ENCODE assay signal across 9 mouse cellular contexts in the genomic region with DNA sequence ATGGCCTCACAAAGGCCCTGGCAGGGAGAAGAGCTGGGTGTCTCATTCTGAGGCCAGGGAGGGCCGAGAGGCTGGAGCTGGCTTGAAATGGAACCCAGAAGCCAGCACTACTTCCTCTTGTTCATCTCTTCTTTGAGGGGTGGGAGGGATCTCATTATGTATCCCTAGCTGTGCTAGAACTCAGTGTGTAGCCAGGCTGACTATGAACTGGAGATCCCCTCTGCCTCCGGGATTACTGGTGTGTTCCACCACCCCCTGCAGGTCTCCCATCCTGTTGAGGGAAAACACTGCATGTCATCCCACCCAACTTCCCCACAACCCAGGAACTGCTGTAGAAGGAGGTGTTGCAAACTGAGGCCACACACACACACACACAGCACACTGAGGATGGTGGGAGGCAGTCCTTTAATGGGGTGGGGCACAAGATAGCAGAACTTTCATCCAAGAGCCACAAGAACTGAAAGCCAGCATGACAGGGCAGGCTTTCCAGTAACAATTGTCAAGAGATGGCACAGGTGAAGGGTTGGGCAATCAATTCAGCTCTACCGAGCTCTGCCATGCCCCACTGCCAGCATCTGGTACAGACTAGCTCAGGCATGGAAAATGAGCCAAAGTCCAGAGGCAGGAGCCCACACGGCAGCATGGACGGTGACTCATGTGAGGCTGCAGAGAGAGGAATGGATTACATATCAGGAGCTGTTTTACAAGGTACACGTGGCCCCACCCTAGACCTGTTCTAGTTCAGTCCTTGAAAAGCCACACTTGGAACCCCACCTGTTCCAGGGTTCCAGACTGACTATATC. TPM values are rescaled to one million over a fixed set of nuclear protein-coding genes. Genes with fewer than 3 reads are reported as not detected.
A peak's percentile ranks its signal among the peaks of the same experiment; 100 is the strongest.
DNase-seq lines count a peak whose midpoint lies in the region; ATAC-seq and TF ChIP-seq lines count a peak whose summit lies in the region.
"Had no signal": no experiment of that assay in that cellular context is flagged by ENCODE, and none has a peak within 500 bp of the region (broad histone marks: within the 10 kb centered on the region; RNA-seq: fewer than 3 reads in every experiment).

No protein-coding gene starts in this region.

- H3K36me3 ChIP-seq in kidney, adult 2 months (ENCODE audit: control insufficient read depth, insufficient read depth, low read length), result 0 out of 2 replicates have a peak, but pooled peaks cover 2% of the 10 kb centered on the region
- peaks cover 51% of the 10 kb centered on the region for H3K36me3 ChIP-seq in midbrain, embryonic 10.5 days

- DNase-seq in frontal cortex, postnatal 10 days (ENCODE audit: low spot score in 2 of 2), result no peak
- DNase-seq in kidney, adult 2 months, result peak; percentile 89
- no peak for DNase-seq in midbrain, embryonic 10.5 days (ENCODE audit: low spot score)
- DNase-seq in ovary, postnatal 36 days (ENCODE audit: low spot score), result no peak
- no peak for DNase-seq in gastrocnemius, postnatal 10 days

- 30% methylated on average over 6 of the region's 6 CpGs for WGBS in kidney, adult 2 months
- 70% methylated on average over 6 of the region's 6 CpGs for WGBS in midbrain, embryonic 10.5 days

- no peaks in the 10 kb centered on the region for H3K9me3 ChIP-seq in midbrain, embryonic 10.5 days (replicated peaks)

- no peak for TF ChIP-seq CTCF in embryonic fibroblast, embryonic 13.5 days (IDR thresholded peaks at IDR 0.05; ENCODE audit: borderline replicate concordance, insufficient read depth, low read length)
- TF ChIP-seq CTCF in kidney, adult 2 months (conservative IDR thresholded peaks at IDR 0.05; ENCODE audit: insufficient read depth, insufficient read length, low read depth, low read length), result no peak

- H3K27me3 ChIP-seq in kidney, adult 2 months (replicated peaks; ENCODE audit: control insufficient read depth, insufficient read depth, low read length), result no peaks in the 10 kb centered on the region
- 0 out of 2 replicates have a peak, but pooled peaks cover 6% of the 10 kb centered on the region for H3K27me3 ChIP-seq in midbrain, embryonic 10.5 days (ENCODE audit: low read depth, poor library complexity, severe bottlenecking)

- ATAC-seq in frontal cortex, adult (ENCODE audit: low TSS enrichment), result peak; percentile 5; the same call in 1 of the 2 replicates
- peak; percentile 9 for ATAC-seq in CD4-positive, CD25-positive, alpha-beta regulatory T cell, adult 4 months

- H3K4me1 ChIP-seq in embryonic fibroblast, embryonic 13.5 days (ENCODE audit: control insufficient read depth, insufficient read depth, low read length), result peaks cover 11% of the 10 kb centered on the region; the same call in 1 of the 2 replicates
- H3K4me1 ChIP-seq in kidney, adult 2 months (ENCODE audit: control insufficient read depth, insufficient read depth, low read length), result peaks cover 21% of the 10 kb centered on the region
- H3K4me1 ChIP-seq in midbrain, embryonic 10.5 days, result peaks cover 22% of the 10 kb centered on the region

- H3K4me3 ChIP-seq in embryonic fibroblast, embryonic 13.5 days (ENCODE audit: insufficient read depth, low read length), result no peak overlapping the region
- peak overlapping the region; percentile 34 for H3K4me3 ChIP-seq in kidney, adult 2 months (ENCODE audit: insufficient read depth, low read depth, low read length)
- H3K4me3 ChIP-seq in midbrain, embryonic 10.5 days, result peak overlapping the region; percentile 68

- no peak for TF ChIP-seq POLR2A in embryonic fibroblast, embryonic 13.5 days (IDR thresholded peaks at IDR 0.05; ENCODE audit: low read depth, low read length)
- TF ChIP-seq POLR2A in kidney, adult 2 months (IDR thresholded peaks at IDR 0.05; ENCODE audit: low read depth, low read length), result no peak

- peak overlapping the region; percentile 67 for H3K27ac ChIP-seq in embryonic fibroblast, embryonic 13.5 days (ENCODE audit: insufficient read depth, low read length)
- H3K27ac ChIP-seq in kidney, adult 2 months (ENCODE audit: insufficient read depth, low read depth, low read length), result peak overlapping the region; percentile 75
- H3K27ac ChIP-seq in midbrain, embryonic 10.5 days (replicated peaks), result peak overlapping the region; percentile 83

RNA-seq across cellular contexts. Expression of gene BC029722, which starts 0.4 kb away (rescaled TPM):
- polyA plus RNA-seq in CD4-positive, CD25-positive, alpha-beta regulatory T cell, adult 4 months (2017; shearing (Covaris generic)), result 10 to 100 TPM; 12.8 to 16.5 TPM
- 35.2 and 46.7 TPM in 2 replicates for polyA plus RNA-seq in embryonic fibroblast, embryonic 13.5 days (2011; ENCODE audit: insufficient read length, low read depth, missing spikeins)
- 56.4 and 69.9 TPM in 2 replicates for polyA plus RNA-seq in kidney, adult 2 months (2012; rRNA removed)
- 6.8 and 10.5 TPM in 2 replicates for polyA plus RNA-seq in midbrain, embryonic 10.5 days (2016; fragmentation: Nextera tagmentation; extraction: Ambion mirVana)
- 10 to 100 TPM; 14.3 to 16.9 TPM for total RNA-seq in gastrocnemius, postnatal 10 days (2021)

RNA-seq across cellular contexts. Expression of gene Eif6, which starts 7.1 kb away (rescaled TPM):
- polyA plus RNA-seq in CD4-positive, CD25-positive, alpha-beta regulatory T cell, adult 4 months (2017; shearing (Covaris generic)), result 10 to 100 TPM; 63.3 to 77.1 TPM
- 131 and 133 TPM in 2 replicates for polyA plus RNA-seq in embryonic fibroblast, embryonic 13.5 days (2011; ENCODE audit: insufficient read length, low read depth, missing spikeins)
- 108 and 113 TPM in 2 replicates for polyA plus RNA-seq in kidney, adult 2 months (2012; rRNA removed)
- 227 and 257 TPM in 2 replicates for polyA plus RNA-seq in midbrain, embryonic 10.5 days (2016; fragmentation: Nextera tagmentation; extraction: Ambion mirVana)
- 10 to 100 TPM; 58.0 to 63.8 TPM for total RNA-seq in gastrocnemius, postnatal 10 days (2021)

RNA-seq across cellular contexts. Expression of gene Fam83c, which starts 15.0 kb away (rescaled TPM):
- not detected for polyA plus RNA-seq in CD4-positive, CD25-positive, alpha-beta regulatory T cell, adult 4 months (2017; shearing (Covaris generic))
- not detected in 2 replicates for polyA plus RNA-seq in embryonic fibroblast, embryonic 13.5 days (2011; ENCODE audit: insufficient read length, low read depth, missing spikeins)
- polyA plus RNA-seq in kidney, adult 2 months (2012; rRNA removed), result 0.03 TPM in 1 of 2 replicates, not detected in the other
- 0.16 and 0.50 TPM in 2 replicates for polyA plus RNA-seq in midbrain, embryonic 10.5 days (2016; fragmentation: Nextera tagmentation; extraction: Ambion mirVana)
- total RNA-seq in gastrocnemius, postnatal 10 days (2021), result not detected
- total RNA-seq: neutrophil, adult 5-6 weeks had no signal

RNA-seq across cellular contexts. Expression of gene Mmp24, which starts 44.5 kb away (rescaled TPM):
- polyA plus RNA-seq in CD4-positive, CD25-positive, alpha-beta regulatory T cell, adult 4 months (2017; shearing (Covaris generic)), result not detected
- polyA plus RNA-seq in embryonic fibroblast, embryonic 13.5 days (2011; ENCODE audit: insufficient read length, low read depth, missing spikeins), result 0.16 TPM in 1 of 2 replicates, not detected in the other
- polyA plus RNA-seq in kidney, adult 2 months (2012; rRNA removed), result 0.12 and 0.14 TPM in 2 replicates
- 0.49 and 1.5 TPM in 2 replicates for polyA plus RNA-seq in midbrain, embryonic 10.5 days (2016; fragmentation: Nextera tagmentation; extraction: Ambion mirVana)
- under 1 TPM in 1 of 2 experiments, not detected in 1; 0.11 TPM for total RNA-seq in gastrocnemius, postnatal 10 days (2021)
- total RNA-seq: neutrophil, adult 5-6 weeks had no signal
